Mouse (Mus musculus): ENCODE results near the gene Rrp9.

- no peak for TF ChIP-seq MAX (IDR thresholded peaks at IDR 0.05)
- TF ChIP-seq MYOD1 (IDR thresholded peaks at IDR 0.05; ENCODE audit: control insufficient read depth, insufficient read length, low read depth) = no peak
- TF ChIP-seq CTCF (IDR thresholded peaks at IDR 0.05; ENCODE audit: control insufficient read depth, insufficient read depth, insufficient read length) = no peak
- TF ChIP-seq FOSL1 (IDR thresholded peaks at IDR 0.05; ENCODE audit: insufficient read depth, low read length, poor library complexity, severe bottlenecking) = no peak
These were observed 717 bp upstream of the Rrp9 start for GRCm38 (mm10) chr9:106475046-106475445.

Measured in C2C12 (cell line).